Mouse (Mus musculus): Measurements from ENCODE around the gene 2310046K23Rik.

GRCm38 (mm10) chr3:92583164-92583826 is 49.0 kb upstream of the 2310046K23Rik start:
- TF ChIP-seq EP300 (IDR thresholded peaks at IDR 0.05; ENCODE audit: low read depth): no peak
- no peak for TF ChIP-seq CTCF (IDR thresholded peaks at IDR 0.05; ENCODE audit: low read depth)

Measured in liver, embryonic 14.5 days (tissue).